Mouse (Mus musculus) liver, adult 2 months (tissue): Measurements from ENCODE around the gene Kalrn.

Source experiments
- CTCF ChIP-seq: fragments of 200-500 bp; IDR thresholded peaks from 2 replicates; pipeline ENCODE4 v1.5.1; 2011; ENCODE audit warnings: low read depth, low read length, control low read depth
- POLR2A ChIP-seq: fragments of 200-500 bp; IDR thresholded peaks from 2 replicates; pipeline ENCODE4 v1.6.1; 2011; ENCODE audit warnings: low read length, control low read depth; ENCODE audit not compliant: insufficient read depth; ENCODE audit errors: extremely low read depth

DNA sequence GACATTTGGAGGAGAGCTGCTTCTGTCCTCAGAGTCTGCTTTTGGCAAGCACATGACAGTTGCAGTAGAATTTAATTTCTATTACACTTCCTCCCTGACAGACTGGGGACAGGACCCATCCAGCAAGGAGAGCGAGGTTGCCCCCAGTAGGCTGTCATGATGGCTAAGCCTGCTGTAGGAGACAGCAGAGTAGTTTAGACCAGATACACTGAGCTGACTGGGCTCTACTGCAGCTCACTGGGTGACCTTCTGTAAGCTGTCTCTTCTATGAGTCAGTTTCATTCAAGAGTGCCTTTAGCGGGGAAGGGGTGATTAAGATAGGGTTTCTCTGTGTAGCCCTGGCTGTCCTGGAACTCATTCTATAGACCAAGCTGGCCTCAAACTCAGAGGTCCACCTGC, 634.2 kb downstream of the Kalrn start:
- no peak for TF ChIP-seq CTCF
- TF ChIP-seq POLR2A = no peak
